Mouse (Mus musculus): Measurements from ENCODE around the gene Topbp1.

Topbp1 gene

DNA sequence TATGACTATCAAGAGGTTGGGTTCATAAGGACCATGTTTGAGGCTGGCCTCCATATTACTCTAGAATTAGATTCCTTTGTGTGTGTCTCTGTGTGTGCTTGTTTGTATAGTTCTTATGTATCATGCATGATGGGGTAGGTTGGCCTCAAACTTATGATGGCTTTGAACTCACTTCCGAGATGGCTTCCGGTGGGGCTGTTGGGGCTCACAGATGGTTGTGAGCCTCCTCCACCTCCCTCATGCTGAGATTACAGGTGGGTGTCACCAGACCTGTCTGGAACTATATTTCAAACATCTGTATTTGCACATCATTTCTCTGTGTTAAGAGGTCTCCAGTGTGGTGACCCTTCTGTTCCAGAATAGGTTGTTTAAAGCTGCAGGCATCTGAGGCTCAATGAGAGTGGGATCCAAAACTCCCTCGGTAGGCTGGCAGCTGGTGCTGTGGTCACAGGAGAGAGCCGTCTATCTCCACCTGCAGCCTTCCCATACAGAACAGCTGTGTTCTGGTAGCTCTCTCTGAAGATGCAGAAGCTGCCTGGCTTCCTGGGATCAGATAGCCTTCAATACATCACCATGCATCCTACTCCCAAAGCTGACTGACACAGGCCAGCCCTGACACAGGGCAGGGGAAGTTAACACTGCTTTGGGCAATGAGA lies 79.3 kb downstream of the Topbp1 start:
- in situ Hi-C loops (cut with MseI, MboI), result no loop called here

DNA sequence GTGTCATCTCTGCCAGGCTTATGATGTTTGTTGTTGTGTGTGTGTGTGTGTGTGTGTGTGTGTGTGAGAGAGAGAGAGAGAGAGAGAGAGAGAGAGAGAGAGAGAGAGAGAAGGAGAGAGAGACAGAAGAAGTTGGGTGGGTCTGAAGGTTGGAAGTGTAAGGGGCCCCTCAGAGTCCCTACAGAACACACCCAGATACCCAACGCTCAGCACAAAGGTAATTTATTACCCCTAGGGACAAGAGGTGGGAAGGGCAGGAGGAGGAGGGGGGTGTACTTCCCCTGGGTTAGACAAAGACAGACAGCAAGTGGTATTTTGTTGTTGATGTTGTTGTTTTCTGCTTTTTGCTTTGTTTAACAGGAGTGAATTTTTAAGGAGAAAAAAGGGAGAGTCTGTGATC lies 80.6 kb downstream of the Topbp1 start:
- in situ Hi-C loops (cut with MseI, MboI), result no loop called here

DNA sequence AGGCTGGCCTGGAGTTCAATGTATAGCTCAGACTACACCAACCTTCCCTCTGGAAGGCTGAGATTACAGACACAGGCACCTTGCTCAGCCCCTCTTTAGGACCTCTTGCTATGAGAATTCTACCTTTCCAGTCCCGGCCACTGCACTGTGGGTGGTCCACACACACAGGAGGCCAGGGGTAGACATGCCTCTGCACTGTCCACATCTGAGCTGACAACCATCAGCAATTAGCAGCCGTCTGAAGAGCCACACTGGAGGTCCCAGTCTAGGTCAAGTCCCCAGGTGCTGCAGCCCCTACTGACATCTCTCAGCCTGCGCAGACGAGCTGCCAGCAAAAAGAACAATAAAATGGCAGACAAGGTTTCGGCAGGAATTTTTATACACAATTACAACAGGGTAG lies 81.6 kb downstream of the Topbp1 start:
- in situ Hi-C loops (cut with MseI, MboI), result no loop called here

DNA sequence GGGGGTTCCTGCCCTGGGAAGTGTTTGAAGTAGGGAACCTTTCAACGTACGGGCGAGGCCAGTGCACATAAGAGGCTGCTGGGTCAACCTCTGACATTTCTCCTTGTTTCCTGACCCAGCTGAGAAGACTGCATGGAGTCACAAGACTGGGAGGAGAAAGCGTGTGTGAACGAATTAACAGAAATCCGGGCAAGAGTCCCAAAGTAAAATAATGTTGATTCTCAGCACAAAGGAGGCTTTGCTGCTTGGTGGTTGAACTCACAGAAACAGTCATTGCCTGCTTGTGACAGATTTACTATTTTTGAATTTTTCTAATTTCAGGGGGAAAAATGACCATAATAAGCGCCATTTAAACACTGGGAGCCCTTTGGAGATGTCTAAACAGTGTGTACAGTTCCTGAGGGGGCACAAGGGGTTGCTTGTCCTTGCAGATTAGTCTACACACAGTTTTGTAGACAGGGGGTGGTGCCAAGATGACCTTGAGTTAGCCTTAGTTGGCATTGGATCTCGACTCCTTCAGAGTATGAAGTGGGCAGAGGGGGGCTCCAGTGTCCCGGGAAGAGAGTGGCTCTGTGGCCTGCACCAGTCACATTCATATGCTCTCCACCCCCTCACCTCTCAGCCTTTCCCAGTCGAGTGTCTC lies 82.1 kb downstream of the Topbp1 start:
- in situ Hi-C loops (cut with MseI, MboI), result no loop called here

DNA sequence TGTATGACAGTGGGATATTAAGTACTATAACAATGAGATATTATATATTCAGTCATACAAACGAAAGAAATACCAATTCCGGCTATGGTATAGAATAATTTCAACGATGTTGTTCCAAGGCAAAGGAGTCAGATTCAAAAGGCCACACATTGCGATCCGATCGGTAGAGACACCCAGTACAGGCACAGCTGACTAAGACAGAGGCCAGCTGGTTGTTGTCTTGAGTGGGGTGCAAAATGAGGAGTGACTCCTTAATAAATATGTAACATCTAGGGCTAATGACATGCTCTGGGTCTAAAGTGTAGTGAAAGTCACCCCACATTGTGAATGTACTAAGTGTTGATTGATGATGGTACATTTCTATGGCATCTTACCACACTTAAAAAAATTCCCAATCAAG lies 84.2 kb downstream of the Topbp1 start:
- in situ Hi-C loops (cut with MseI, MboI), result no loop called here

DNA sequence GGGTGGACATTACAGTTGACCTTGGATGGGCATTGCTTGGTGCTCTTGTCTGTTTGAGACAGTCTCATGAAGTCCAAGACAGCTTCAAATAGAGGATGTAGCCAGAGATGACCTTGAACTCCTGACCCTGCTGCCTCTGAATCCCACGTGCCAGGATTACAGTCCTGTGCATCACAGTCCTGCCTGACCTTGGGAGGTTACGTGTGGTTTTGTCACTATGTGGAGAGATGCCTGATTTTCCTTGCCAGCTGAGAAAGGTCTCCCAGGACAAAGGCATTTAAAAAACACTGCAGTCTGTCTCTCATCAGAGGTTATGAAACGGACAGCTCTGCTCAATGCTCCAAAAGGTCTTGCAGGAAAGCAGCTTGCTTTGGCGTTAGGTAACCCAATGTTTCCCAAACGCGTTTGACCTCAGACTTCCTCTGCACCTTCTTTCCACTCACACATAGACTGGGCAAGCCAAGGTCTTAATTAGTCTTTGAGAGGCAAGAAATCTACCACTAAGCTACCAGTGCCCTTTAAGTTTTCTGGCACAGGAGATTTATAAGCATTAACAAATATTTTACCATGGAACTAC lies 86.9 kb downstream of the Topbp1 start:
- in situ Hi-C loops (cut with MseI, MboI), result no loop called here

DNA sequence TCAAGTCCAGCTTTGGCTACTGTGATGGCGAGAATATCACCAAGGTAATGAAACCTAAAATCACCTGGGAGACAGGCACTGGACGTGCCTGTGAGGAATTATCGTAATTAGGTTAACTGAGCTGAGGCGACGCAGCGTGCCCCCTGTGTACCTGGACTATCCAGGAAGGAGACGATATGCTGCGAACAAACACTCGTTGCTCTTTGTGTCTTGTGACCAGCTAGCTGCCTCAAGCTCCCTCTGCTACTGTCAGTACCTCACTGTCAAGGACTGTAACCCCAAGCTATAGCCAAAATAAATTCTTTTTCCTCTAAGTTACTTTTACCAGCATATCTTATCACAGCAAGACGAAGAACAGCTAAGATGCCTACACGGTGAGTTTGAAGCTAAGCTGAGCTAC lies 88.2 kb downstream of the Topbp1 start:
- in situ Hi-C loops (cut with MseI, MboI), result no loop called here

DNA sequence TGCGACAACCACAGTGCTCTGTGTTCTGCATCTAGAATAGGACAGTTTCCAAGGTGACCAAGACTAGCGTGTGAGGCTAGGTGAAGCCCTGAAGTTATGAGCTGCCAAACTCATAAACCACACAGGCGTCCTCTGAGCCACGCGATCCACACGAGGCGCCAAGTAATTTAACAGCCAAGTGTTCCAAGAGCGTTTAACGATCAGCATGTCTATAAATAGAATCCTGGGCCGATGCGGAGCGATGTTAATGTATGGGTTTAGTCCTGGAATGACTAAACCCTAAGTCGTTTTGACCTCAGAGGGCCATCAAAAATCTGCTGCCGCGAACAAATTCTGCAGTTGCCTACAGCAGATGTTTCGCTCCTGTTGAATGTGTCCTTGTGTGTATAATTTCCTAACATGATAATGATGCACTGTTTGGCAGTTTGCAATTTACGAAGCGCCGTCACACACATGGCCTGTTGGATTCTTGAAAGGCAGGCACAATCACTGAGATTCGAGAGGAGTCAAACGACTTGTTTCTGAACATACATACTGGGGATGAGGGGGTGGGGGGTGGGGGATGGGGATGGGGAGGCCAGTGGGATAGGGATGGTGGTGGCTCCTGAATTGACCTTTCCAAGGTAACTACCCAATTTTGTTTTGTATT lies 93.6 kb downstream of the Topbp1 start:
- in situ Hi-C loops (cut with MseI, MboI), result no loop called here

Measured in mouse trophoblast stem cell (cell line).